Mouse (Mus musculus) myocyte (in vitro differentiated cells): Measurements from ENCODE around the gene Irx3.

Source experiments
- E2F4 ChIP-seq: IDR thresholded peaks from one replicate; pipeline ENCODE4 v1.6.1; 2011; ENCODE audit warnings: mild to moderate bottlenecking, control low read depth, moderate library complexity; ENCODE audit not compliant: insufficient read depth
- MAX ChIP-seq: IDR thresholded peaks from one replicate; pipeline ENCODE4 v1.6.1; 2011; ENCODE audit warnings: low read depth, mild to moderate bottlenecking, control low read depth
- MYOD1 ChIP-seq, 3 experiments: IDR thresholded peaks; one replicate each; pipeline ENCODE4 v1.6.1; 2011; ENCODE audit warnings: control low read depth in 2 of 3, low read depth in 2 of 3, mild to moderate bottlenecking in 2 of 3, moderate library complexity in 1 of 3; ENCODE audit not compliant: insufficient read length in 2 of 3, control insufficient read depth in 1 of 3
- MYOG ChIP-seq, 3 experiments: IDR thresholded peaks; one replicate each; pipeline ENCODE4 v1.6.1; 2011; ENCODE audit warnings: control low read depth in 2 of 3, low read depth in 2 of 3, mild to moderate bottlenecking in 2 of 3; ENCODE audit not compliant: insufficient read length in 2 of 3, control insufficient read depth in 1 of 3, insufficient read depth in 1 of 3
- POLR2A ChIP-seq: IDR thresholded peaks from one replicate; pipeline ENCODE4 v1.6.1; 2011; ENCODE audit warnings: low read depth, mild to moderate bottlenecking, control low read depth, moderate library complexity; ENCODE audit not compliant: insufficient read length
- POLR2AphosphoS2 ChIP-seq: IDR thresholded peaks from one replicate; pipeline ENCODE4 v1.6.1; 2011; ENCODE audit warnings: low read depth, control low read depth; ENCODE audit not compliant: insufficient read length
- SRF ChIP-seq: IDR thresholded peaks from one replicate; pipeline ENCODE4 v1.6.1; 2011; ENCODE audit warnings: low read depth; ENCODE audit not compliant: control insufficient read depth, insufficient read length
- TCF12 ChIP-seq: IDR thresholded peaks from one replicate; pipeline ENCODE4 v1.6.1; 2011; ENCODE audit warnings: mild to moderate bottlenecking, control low read depth; ENCODE audit not compliant: poor library complexity, insufficient read depth, severe bottlenecking
- USF1 ChIP-seq: IDR thresholded peaks from one replicate; pipeline ENCODE4 v1.6.1; 2011; ENCODE audit warnings: low read depth, mild to moderate bottlenecking, control low read depth, moderate library complexity

- TF ChIP-seq MYOG (IDR thresholded peaks at IDR 0.05; ENCODE audit: control insufficient read depth in 1 of 3, insufficient read depth in 1 of 3, insufficient read length in 2 of 3, low read depth in 2 of 3) (no peak), POLR2A (no peak), E2F4 (no peak), USF1 (no peak), SRF (no peak), MAX (no peak), POLR2AphosphoS2 (no peak), MYOD1 (IDR thresholded peaks at IDR 0.05; ENCODE audit: control insufficient read depth in 1 of 3, insufficient read length in 2 of 3, low read depth in 2 of 3) (no peak), TCF12 (no peak)
These were observed 12.2 kb upstream of the Irx3 start for GRCm38 (mm10) chr8:91814106-91814505.
